Mouse (Mus musculus) MEL (cell line): Measurements from ENCODE around the gene Sftpa1. TPM values are rescaled to one million over a fixed set of nuclear protein-coding genes. Genes with fewer than 3 reads are reported as not detected.

ENCODE experiments used
- DNase-seq: peaks from one replicate; pipeline ENCODE4 v3.0.0; 2011; ENCODE audit warnings: low read depth, low spot score
- H3K27ac ChIP-seq: 2 replicates; pipeline ENCODE4 v1.5.1; 2012; ENCODE audit warnings: low read depth, mild to moderate bottlenecking, control low read depth, low read length, moderate library complexity; ENCODE audit not compliant: control insufficient read depth
- H3K27me3 ChIP-seq, 2 experiments: fragments of 150-350 bp in 1 of 2; sonication (generic) in 1 of 2; 2 replicates each; pipeline ENCODE4 v1.6.1; 2012; ENCODE audit warnings: low read length in 2 of 2, mild to moderate bottlenecking in 2 of 2, improper control_type of control experiment in 1 of 2, moderate library complexity in 1 of 2; ENCODE audit not compliant: insufficient read depth in 2 of 2, control insufficient read depth in 1 of 2
- H3K36me3 ChIP-seq, 2 experiments: 2 replicates each; pipeline ENCODE4 v1.6.1; 2012 to 2014; ENCODE audit warnings: low read length in 2 of 2, improper control_type of control experiment in 1 of 2, inconsistent platforms in 1 of 2, mild to moderate bottlenecking in 1 of 2; ENCODE audit not compliant: insufficient read depth in 2 of 2, control insufficient read depth in 1 of 2
- H3K4me1 ChIP-seq, 2 experiments: fragments of 150-350 bp in 1 of 2; sonication (generic) in 1 of 2; 2 replicates each; pipeline ENCODE4 v1.6.1; 2012; ENCODE audit warnings: low read length in 2 of 2, improper control_type of control experiment in 1 of 2, mild to moderate bottlenecking in 1 of 2; ENCODE audit not compliant: insufficient read depth in 2 of 2, control insufficient read depth in 1 of 2
- H3K4me3 ChIP-seq, 2 experiments: fragments of 150-350 bp in 1 of 2; sonication (generic) in 1 of 2; 2 replicates each; pipeline ENCODE4 v1.5.1; 2012; ENCODE audit warnings: low read depth in 2 of 2, low read length in 2 of 2, mild to moderate bottlenecking in 2 of 2, moderate library complexity in 2 of 2, control low read depth in 1 of 2, improper control_type of control experiment in 1 of 2; ENCODE audit not compliant: control insufficient read depth in 1 of 2, insufficient read depth in 1 of 2
- H3K79me2 ChIP-seq: 2 replicates; pipeline ENCODE4 v1.6.1; 2012; ENCODE audit warnings: mild to moderate bottlenecking, low read length, moderate library complexity; ENCODE audit not compliant: control insufficient read depth, poor library complexity, insufficient read depth
- H3K9ac ChIP-seq: 2 replicates; pipeline ENCODE4 v1.6.1; 2012; ENCODE audit warnings: low read depth, mild to moderate bottlenecking, control low read depth, low read length, moderate library complexity; ENCODE audit not compliant: control insufficient read depth, poor library complexity, severe bottlenecking
- H3K9me3 ChIP-seq: fragments of 150-350 bp; sonication (generic); replicated peaks from 2 replicates; pipeline ENCODE4 v1.6.1; 2012; ENCODE audit warnings: mild to moderate bottlenecking, low read length, improper control_type of control experiment, moderate library complexity; ENCODE audit not compliant: insufficient read depth
- CHD1 ChIP-seq: IDR thresholded peaks from 2 replicates; pipeline ENCODE4 v1.6.1; 2012; ENCODE audit warnings: low read depth, mild to moderate bottlenecking, inconsistent platforms, low read length, improper control_type of control experiment
- CTCF ChIP-seq, 3 experiments: IDR thresholded peaks in 2 of 3; conservative IDR thresholded peaks in 1 of 3; 2 replicates each; pipeline ENCODE4 v1.5.1; 2011 to 2012; ENCODE audit warnings: low read length in 3 of 3, low read depth in 2 of 3, mild to moderate bottlenecking in 2 of 3, improper control_type of control experiment in 1 of 3, inconsistent platforms in 1 of 3, mixed read lengths in 1 of 3, moderate library complexity in 1 of 3; ENCODE audit not compliant: control insufficient read depth in 1 of 3, insufficient read depth in 1 of 3, poor library complexity in 1 of 3, severe bottlenecking in 1 of 3
- E2F4 ChIP-seq: IDR thresholded peaks from 2 replicates; pipeline ENCODE4 v1.6.1; 2011; ENCODE audit warnings: low read depth, low read length, improper control_type of control experiment, borderline replicate concordance
- ELF1 ChIP-seq: IDR thresholded peaks from 2 replicates; pipeline ENCODE4 v1.6.1; 2014; ENCODE audit warnings: low read depth, mild to moderate bottlenecking, inconsistent platforms, low read length, improper control_type of control experiment, moderate library complexity
- HCFC1 ChIP-seq: IDR thresholded peaks from 2 replicates; pipeline ENCODE4 v1.6.1; 2012; ENCODE audit warnings: low read depth, mild to moderate bottlenecking, inconsistent platforms, low read length, improper control_type of control experiment, moderate library complexity
- JUND ChIP-seq: IDR thresholded peaks from 2 replicates; pipeline ENCODE4 v1.6.1; 2011; ENCODE audit warnings: low read depth, mild to moderate bottlenecking, improper control_type of control experiment, low read length
- MAX ChIP-seq: IDR thresholded peaks from 2 replicates; pipeline ENCODE4 v1.6.1; 2011; ENCODE audit warnings: low read length, improper control_type of control experiment
- POLR2A ChIP-seq, 2 experiments: IDR thresholded peaks; 2 replicates each; pipeline ENCODE4 v1.6.1; 2011 to 2012; ENCODE audit warnings: low read length in 2 of 2, mild to moderate bottlenecking in 2 of 2, control low read depth in 1 of 2, improper control_type of control experiment in 1 of 2, low read depth in 1 of 2, moderate library complexity in 1 of 2; ENCODE audit not compliant: control insufficient read depth in 1 of 2, insufficient read depth in 1 of 2, poor library complexity in 1 of 2
- RAD21 ChIP-seq: IDR thresholded peaks from 2 replicates; pipeline ENCODE4 v1.6.1; 2011; ENCODE audit warnings: mild to moderate bottlenecking, low read depth, low read length, improper control_type of control experiment
- SIN3A ChIP-seq: IDR thresholded peaks from 2 replicates; pipeline ENCODE4 v1.6.1; 2012; ENCODE audit warnings: low read length, improper control_type of control experiment, inconsistent platforms
- SMC3 ChIP-seq: IDR thresholded peaks from 2 replicates; pipeline ENCODE4 v1.6.1; 2011; ENCODE audit warnings: low read depth, low read length, improper control_type of control experiment
- TAL1 ChIP-seq: IDR thresholded peaks from 2 replicates; pipeline ENCODE4 v1.6.1; 2012; ENCODE audit warnings: mild to moderate bottlenecking, inconsistent platforms, low read length, moderate library complexity, mixed read lengths
- TBP ChIP-seq: IDR thresholded peaks from 2 replicates; pipeline ENCODE4 v1.8.0; 2011; ENCODE audit warnings: low read depth, low read length, improper control_type of control experiment
- UBTF ChIP-seq: IDR thresholded peaks from 2 replicates; pipeline ENCODE4 v1.6.1; 2012; ENCODE audit warnings: low read depth, mild to moderate bottlenecking, inconsistent platforms, low read length, improper control_type of control experiment, moderate library complexity, borderline replicate concordance; ENCODE audit not compliant: insufficient read depth
- USF1 ChIP-seq: IDR thresholded peaks from 2 replicates; pipeline ENCODE4 v1.6.1; 2014; ENCODE audit warnings: low read depth, mild to moderate bottlenecking, inconsistent platforms, low read length, improper control_type of control experiment, moderate library complexity
- USF2 ChIP-seq, 2 experiments: IDR thresholded peaks; 2 replicates each; pipeline ENCODE4 v1.6.1; 2011 to 2012; ENCODE audit warnings: improper control_type of control experiment in 2 of 2, low read length in 2 of 2, borderline replicate concordance in 1 of 2, inconsistent platforms in 1 of 2, low read depth in 1 of 2, mild to moderate bottlenecking in 1 of 2; ENCODE audit not compliant: insufficient read depth in 1 of 2
- ZC3H11A ChIP-seq: IDR thresholded peaks from 2 replicates; pipeline ENCODE4 v1.6.1; 2012; ENCODE audit warnings: low read depth, mild to moderate bottlenecking, inconsistent platforms, low read length, improper control_type of control experiment
- ZKSCAN1 ChIP-seq: IDR thresholded peaks from 2 replicates; pipeline ENCODE4 v1.6.1; 2012; ENCODE audit warnings: low read depth, mild to moderate bottlenecking, inconsistent platforms, low read length, improper control_type of control experiment, moderate library complexity
- ZMIZ1 ChIP-seq: IDR thresholded peaks from 2 replicates; pipeline ENCODE4 v1.6.1; 2012; ENCODE audit warnings: low read depth, mild to moderate bottlenecking, inconsistent platforms, low read length, improper control_type of control experiment, moderate library complexity
- ZNF384 ChIP-seq: IDR thresholded peaks from 2 replicates; pipeline ENCODE4 v1.6.1; 2012; ENCODE audit warnings: low read depth, mild to moderate bottlenecking, inconsistent platforms, low read length, improper control_type of control experiment
- polyA plus RNA-seq, 2 experiments: library from polyadenylated mRNA; stranded (reverse) in 1 of 2; unstranded in 1 of 2; fragments of >175 nt in 1 of 2; fragments of >200 nt in 1 of 2; gene quantifications; 2 replicates each; pipeline versions ENCODE4 v1.2.1 to v1.2.4; 2012; ENCODE audit warnings: low replicate concordance in 2 of 2, low read depth in 1 of 2; ENCODE audit not compliant: insufficient read length in 2 of 2, insufficient read depth in 1 of 2, missing spikeins in 1 of 2
- total RNA-seq: library from RNA; depleted of rRNA; stranded (reverse); fragments of 300-350 nt; gene quantifications from 2 replicates; pipeline ENCODE4 v1.2.3, GENCODE M21; 2012

Gene Sftpa1
- total and polyA plus RNA-seq, 3 experiments = not detected

DNA sequence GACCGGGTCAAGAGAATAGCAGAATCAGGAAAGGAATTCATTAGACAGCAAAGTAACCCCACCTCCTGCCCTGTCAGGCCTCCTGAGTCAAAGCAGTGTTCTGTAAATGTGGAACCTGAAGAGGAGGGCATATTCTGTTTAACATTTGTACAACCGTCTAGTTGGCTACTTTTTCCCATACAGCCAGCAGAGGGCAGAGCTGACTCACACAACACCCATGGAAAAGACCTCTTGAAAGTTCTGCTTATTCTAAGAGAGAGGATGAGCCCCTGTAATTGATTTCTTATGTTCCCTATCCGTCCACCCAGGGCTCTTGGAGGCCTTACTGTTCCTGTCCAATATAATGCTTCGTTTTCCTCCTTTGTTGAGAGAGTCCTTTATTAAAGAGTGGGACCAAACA is 3.6 kb upstream of the Sftpa1 start:
- H3K4me3 ChIP-seq = no peak overlapping the region
- TF ChIP-seq ELF1 = no peak
- no peak for TF ChIP-seq ZNF384
- TF ChIP-seq USF2 (IDR thresholded peaks at IDR 0.05; ENCODE audit: borderline replicate concordance in 1 of 2, insufficient read depth in 1 of 2, low read depth in 1 of 2, low read length in 2 of 2) = no peak
- TF ChIP-seq SMC3 = peak; percentile 31
- peak; percentile 53 for TF ChIP-seq RAD21
- TF ChIP-seq CTCF (IDR thresholded peaks at IDR 0.05 in 2 of 3, conservative IDR thresholded peaks at IDR 0.05 in 1 of 3; ENCODE audit: control insufficient read depth in 1 of 3, insufficient read depth in 1 of 3, low read depth in 2 of 3, low read length in 3 of 3, poor library complexity in 1 of 3, severe bottlenecking in 1 of 3) = peak; percentile 26 to 57 (median 54); a peak in 5 of 6 replicates
- no peaks in the 10 kb centered on the region for H3K79me2 ChIP-seq
- peak; percentile 25 for DNase-seq
- H3K27me3 ChIP-seq = 0 out of 4 replicates have a peak, but pooled peaks cover 0 to 1% of the 10 kb centered on the region in 2 experiments
- H3K4me1 ChIP-seq = no peaks in the 10 kb centered on the region
- no peaks in the 10 kb centered on the region for H3K36me3 ChIP-seq
- no peak overlapping the region for H3K9ac ChIP-seq
- H3K9me3 ChIP-seq = no peaks in the 10 kb centered on the region
- H3K27ac ChIP-seq = no peak overlapping the region

DNA sequence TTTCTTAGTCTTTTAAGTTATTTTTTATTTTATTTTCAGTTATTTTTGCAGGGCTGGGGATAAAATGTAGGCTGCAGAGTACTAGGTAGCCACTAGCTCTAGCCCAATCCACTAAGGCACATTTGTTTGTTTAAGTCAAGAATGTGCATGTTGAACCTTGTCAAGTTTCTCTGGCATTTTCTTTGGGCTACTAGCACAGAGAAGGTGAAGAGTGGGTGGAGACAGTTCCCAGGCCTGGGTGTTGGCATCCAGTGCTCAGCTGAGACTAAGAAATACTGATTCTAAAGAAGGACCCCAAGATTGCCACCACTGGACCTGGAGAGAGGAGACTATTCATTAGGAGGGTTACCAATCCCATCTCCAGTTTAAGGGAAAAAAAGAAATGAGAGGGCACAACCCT is 5.4 kb downstream of the Sftpa1 start:
- no peak overlapping the region for H3K9ac ChIP-seq

DNA sequence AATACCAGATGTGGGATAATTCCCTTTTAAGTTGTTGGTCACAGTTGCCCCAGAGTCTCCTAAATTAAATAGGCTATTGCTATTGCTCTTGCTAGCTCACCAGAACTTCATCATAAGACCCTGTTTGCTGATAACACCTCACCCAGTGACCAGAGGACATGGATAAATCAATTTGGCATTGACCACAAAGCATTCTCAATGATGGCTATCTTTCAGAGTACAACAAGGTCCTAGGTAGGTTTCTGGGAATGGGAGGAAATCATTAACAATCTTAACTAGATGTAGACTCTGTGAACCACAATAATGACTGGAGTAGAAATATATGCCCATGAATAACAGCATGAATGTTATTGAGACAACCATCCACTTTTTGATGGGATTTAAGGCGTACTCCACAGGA is 9.1 kb downstream of the Sftpa1 start:
- no peak for DNase-seq
- Histone ChIP-seq H3K4me3 (no peak overlapping the region), H3K9ac (no peak overlapping the region), H3K9me3 (no peaks in the 10 kb centered on the region), H3K4me1 (no peaks in the 10 kb centered on the region), H3K27me3 (no peaks in the 10 kb centered on the region), H3K79me2 (no peaks in the 10 kb centered on the region)
- TF ChIP-seq ZMIZ1 (no peak), JUND (no peak), HCFC1 (no peak), MAX (no peak), RAD21 (no peak), UBTF (no peak), CTCF (IDR thresholded peaks at IDR 0.05 in 2 of 3, conservative IDR thresholded peaks at IDR 0.05 in 1 of 3; ENCODE audit: control insufficient read depth in 1 of 3, insufficient read depth in 1 of 3, low read depth in 2 of 3, low read length in 3 of 3, poor library complexity in 1 of 3, severe bottlenecking in 1 of 3) (no peak), SMC3 (no peak), E2F4 (no peak), ELF1 (no peak), ZKSCAN1 (no peak), USF1 (no peak), SIN3A (no peak), CHD1 (no peak), ZC3H11A (no peak)
- TF ChIP-seq, all 39 proteins: peak for 0
- no peaks in the 10 kb centered on the region for H3K36me3 ChIP-seq
- H3K27ac ChIP-seq = no peak overlapping the region

More for the DNA sequence above, 5.4 kb downstream of the Sftpa1 start:
- Histone ChIP-seq H3K27ac (no peak overlapping the region), H3K36me3 (no peaks in the 10 kb centered on the region), H3K27me3 (no peaks in the 10 kb centered on the region), H3K79me2 (no peaks in the 10 kb centered on the region), H3K4me1 (no peaks in the 10 kb centered on the region), H3K9me3 (no peaks in the 10 kb centered on the region), H3K4me3 (no peak overlapping the region)
- TF ChIP-seq POLR2A (IDR thresholded peaks at IDR 0.05; ENCODE audit: control insufficient read depth in 1 of 2, insufficient read depth in 1 of 2, low read depth in 1 of 2, low read length in 2 of 2, poor library complexity in 1 of 2) = no peak
- no peak for TF ChIP-seq TAL1
- no peak for TF ChIP-seq TBP
- no peak for TF ChIP-seq MAX
- DNase-seq = no peak
